Mouse (Mus musculus) limb, embryonic 15.5 days (tissue): ENCODE measurements around the gene Tpx2. TPM values are rescaled to one million over a fixed set of nuclear protein-coding genes. Genes with fewer than 3 reads are reported as not detected.

Source experiments
- ATAC-seq: fragments of 200-750 bp; cut with Nextera tagmentation; 2 replicates; pipeline ENCODE4 v1.8.0; 2017; ENCODE audit warnings: low read depth, moderate TSS enrichment; ENCODE audit not compliant: insufficient number of reproducible peaks, low FRiP score, low TSS enrichment
- H3K27ac ChIP-seq: fragments of 300-500 bp; sonication (generic); 2 replicates; pipeline ENCODE4 v1.5.1; 2015; ENCODE audit warnings: moderate library complexity, mild to moderate bottlenecking, inconsistent platforms
- H3K27me3 ChIP-seq: fragments of 300-500 bp; sonication (generic); 2 replicates; pipeline ENCODE4 v1.6.1; 2015; ENCODE audit warnings: inconsistent platforms
- H3K36me3 ChIP-seq: fragments of 300-500 bp; sonication (generic); 2 replicates; pipeline ENCODE4 v1.6.1; 2015; ENCODE audit warnings: inconsistent platforms
- H3K4me1 ChIP-seq: fragments of 300-500 bp; sonication (generic); 2 replicates; pipeline ENCODE4 v1.6.1; 2015; ENCODE audit warnings: inconsistent platforms
- H3K4me2 ChIP-seq: fragments of 300-500 bp; sonication (generic); 2 replicates; pipeline ENCODE4 v1.6.1; 2015; ENCODE audit warnings: mild to moderate bottlenecking, inconsistent platforms
- H3K4me3 ChIP-seq: fragments of 300-500 bp; sonication (generic); 2 replicates; pipeline ENCODE4 v1.5.1; 2015; ENCODE audit warnings: mild to moderate bottlenecking, inconsistent platforms
- H3K9ac ChIP-seq: fragments of 300-500 bp; sonication (generic); 2 replicates; pipeline ENCODE4 v1.6.1; 2015; ENCODE audit warnings: inconsistent platforms
- H3K9me3 ChIP-seq: fragments of 300-500 bp; sonication (generic); 2 replicates; pipeline ENCODE4 v1.6.1; 2016; ENCODE audit warnings: inconsistent platforms
- WGBS: fragments of 180-500 bp; shearing (Covaris S2); methylation state at CpG from one replicate; pipeline ENCODE4 v1.1.7; 2015; 5-methylcytosine and 5-hydroxymethylcytosine counted together
- polyA plus RNA-seq: library from polyadenylated mRNA; unstranded; fragments of >200 nt; fragmentation: Nextera tagmentation; extraction: Ambion mirVana; gene quantifications from 2 replicates; pipeline ENCODE4 v1.2.1, GENCODE M21; 2015

Tpx2 gene
- polyA plus RNA-seq, 1 experiment from 2014 or later: 69.1 TPM

DNA sequence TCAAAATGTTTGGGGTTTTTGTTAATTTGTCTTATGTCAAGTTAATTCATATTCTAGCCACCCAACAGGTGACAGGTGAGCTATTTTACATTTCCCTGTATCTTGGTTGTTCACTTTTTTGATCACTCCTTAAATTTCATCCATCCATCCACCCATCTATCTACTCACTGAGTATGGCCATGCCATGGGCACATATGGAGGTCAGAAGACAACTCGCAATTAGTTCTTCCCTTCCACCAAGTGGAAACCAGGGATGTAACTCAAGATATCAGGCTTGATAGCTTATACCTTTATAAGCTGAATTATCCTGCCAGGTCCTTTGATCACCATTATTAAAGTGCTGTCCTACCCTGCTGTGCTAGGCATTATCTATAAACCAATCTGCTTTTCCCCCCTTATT, 24.0 kb upstream of the Tpx2 start:
- no peak overlapping the region for H3K27ac ChIP-seq
- H3K4me1 ChIP-seq: peaks cover 75% of the 10 kb centered on the region
- H3K4me2 ChIP-seq: no peak overlapping the region
- peaks cover 8% of the 10 kb centered on the region for H3K36me3 ChIP-seq
- no peak overlapping the region for H3K9ac ChIP-seq
- ATAC-seq: no peak
- WGBS: 94% methylated on average over 1 of the region's 1 CpGs
- no peak overlapping the region for H3K4me3 ChIP-seq
- no peaks in the 10 kb centered on the region for H3K27me3 ChIP-seq
- no peaks in the 10 kb centered on the region for H3K9me3 ChIP-seq

DNA sequence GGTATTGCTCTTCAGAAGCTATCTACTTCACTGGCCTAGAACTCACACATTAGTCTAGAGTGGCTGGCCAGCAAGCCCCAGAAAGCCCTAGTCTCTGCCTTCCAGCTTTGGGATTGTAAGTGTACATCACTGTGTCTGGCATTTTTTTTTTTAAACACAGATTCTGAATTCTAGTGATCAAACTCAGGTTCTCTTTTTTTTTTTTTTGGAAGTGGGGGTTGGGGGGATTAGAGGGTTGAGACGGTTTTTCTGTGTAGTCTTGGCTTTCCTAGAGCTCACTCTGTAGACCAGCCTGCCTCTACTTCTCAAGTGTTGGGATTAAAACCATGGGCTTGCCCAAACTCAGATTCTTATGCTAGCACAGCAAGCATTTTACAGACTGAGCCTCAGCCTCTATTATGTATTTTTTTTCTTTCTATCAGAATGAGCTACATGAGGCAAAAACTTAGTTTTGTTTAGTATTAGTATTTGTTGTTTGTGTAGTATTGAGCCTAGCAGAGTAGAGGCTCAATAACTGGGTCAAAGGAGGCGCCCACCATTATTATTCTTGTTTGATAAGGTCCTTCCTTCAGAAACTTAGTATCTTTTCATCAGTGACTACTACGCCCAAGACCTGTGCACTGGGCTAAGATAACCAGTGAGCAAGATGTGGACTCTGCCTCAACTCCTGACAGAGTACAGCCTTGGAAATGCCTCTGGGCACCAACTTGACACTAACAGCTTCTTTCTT, 23.2 kb upstream of the Tpx2 start:
- ATAC-seq: no peak
- H3K36me3 ChIP-seq: peaks cover 4% of the 10 kb centered on the region; the same call in 1 of the 2 replicates
- no peak overlapping the region for H3K27ac ChIP-seq
- H3K9ac ChIP-seq: no peak overlapping the region
- 83% methylated on average over 3 of the region's 3 CpGs for WGBS
- H3K9me3 ChIP-seq: no peaks in the 10 kb centered on the region
- no peak overlapping the region for H3K4me3 ChIP-seq
- H3K4me2 ChIP-seq: no peak overlapping the region
- no peaks in the 10 kb centered on the region for H3K27me3 ChIP-seq
- H3K4me1 ChIP-seq: peaks cover 78% of the 10 kb centered on the region

DNA sequence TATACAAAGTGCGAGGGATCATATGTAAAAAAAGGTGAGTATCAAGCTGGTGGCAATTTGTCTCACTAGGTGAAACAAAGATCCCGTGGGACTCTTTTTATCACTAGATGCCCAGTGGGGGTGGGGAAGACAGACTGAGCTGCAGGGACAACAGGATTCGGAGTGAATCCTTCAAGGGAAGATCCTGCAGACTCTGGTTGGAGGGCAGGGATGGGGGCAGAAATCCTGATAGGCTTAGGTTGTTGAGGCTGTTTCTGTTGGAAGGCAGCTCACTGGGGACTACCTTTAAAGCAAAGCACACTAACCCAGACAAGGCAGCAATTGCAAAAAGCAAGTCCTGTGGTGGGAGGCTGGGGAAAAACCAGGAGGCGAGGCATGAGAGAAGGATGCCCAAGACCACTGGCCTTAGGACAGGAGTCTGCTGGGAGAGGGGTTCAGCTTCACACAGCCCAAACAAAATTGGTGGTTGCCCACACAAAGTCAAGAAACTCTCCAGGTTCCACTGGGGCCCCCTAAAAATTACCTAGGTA, 22.5 kb upstream of the Tpx2 start:
- Histone ChIP-seq H3K9me3 (no peaks in the 10 kb centered on the region), H3K27me3 (no peaks in the 10 kb centered on the region), H3K4me2 (no peak overlapping the region), H3K4me1 (peaks cover 74% of the 10 kb centered on the region), H3K9ac (no peak overlapping the region), H3K4me3 (no peak overlapping the region), H3K36me3 (peaks cover 4% of the 10 kb centered on the region; the same call in 1 of the 2 replicates), H3K27ac (no peak overlapping the region)
- ATAC-seq: no peak
- 83% methylated on average over 4 of the region's 4 CpGs for WGBS

DNA sequence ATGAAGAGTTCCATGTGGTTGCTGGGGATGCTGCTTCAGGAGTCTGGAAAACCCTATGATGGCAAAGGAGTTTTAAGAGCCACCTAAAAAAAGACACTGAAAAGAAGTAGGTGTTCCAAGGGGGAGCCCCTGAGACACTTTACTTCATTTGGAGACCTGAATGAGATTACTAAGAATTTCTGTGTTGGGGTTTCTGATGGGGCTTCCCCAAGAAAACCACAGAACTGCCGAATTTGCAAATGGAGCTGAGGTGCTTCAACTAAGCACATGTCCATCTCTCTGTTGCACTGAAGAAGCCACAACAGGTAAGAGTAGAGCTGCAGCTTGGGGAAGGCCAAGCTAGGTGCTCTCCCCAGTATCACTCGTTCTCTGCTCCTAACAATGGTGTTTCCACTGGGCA, 22.1 kb upstream of the Tpx2 start:
- Histone ChIP-seq H3K9ac (no peak overlapping the region), H3K36me3 (peaks cover 4% of the 10 kb centered on the region; the same call in 1 of the 2 replicates), H3K4me1 (peaks cover 69% of the 10 kb centered on the region), H3K9me3 (no peaks in the 10 kb centered on the region), H3K4me2 (no peak overlapping the region), H3K27ac (no peak overlapping the region), H3K27me3 (no peaks in the 10 kb centered on the region), H3K4me3 (no peak overlapping the region)
- ATAC-seq: no peak
- WGBS: 88% methylated on average over 2 of the region's 2 CpGs

DNA sequence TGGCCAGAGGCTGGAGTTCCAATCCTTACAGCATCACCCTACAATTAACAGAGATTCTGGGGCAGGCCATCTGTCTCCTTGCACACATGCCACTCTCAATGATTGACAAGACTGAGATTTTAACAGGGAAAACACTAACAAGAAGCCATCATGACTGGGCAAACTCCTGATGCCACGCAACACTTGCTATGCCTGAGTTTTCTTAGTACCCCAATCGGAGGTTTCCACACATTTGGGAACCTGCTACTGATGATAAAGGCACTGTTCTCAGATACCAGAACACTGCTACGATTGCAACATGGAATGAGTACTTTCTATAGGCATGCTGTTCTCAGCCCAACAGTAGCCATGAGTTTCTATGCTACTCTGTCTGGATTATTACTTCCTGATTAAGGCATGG, 21.3 kb upstream of the Tpx2 start:
- 69% methylated on average over 3 of the region's 3 CpGs for WGBS
- Histone ChIP-seq H3K27me3 (no peaks in the 10 kb centered on the region), H3K4me2 (0 out of 2 replicates have a peak overlapping the region, but pooled peaks have one; percentile 70), H3K4me3 (no peak overlapping the region), H3K9me3 (no peaks in the 10 kb centered on the region), H3K27ac (no peak overlapping the region), H3K4me1 (peaks cover 61% of the 10 kb centered on the region), H3K36me3 (peaks cover 4% of the 10 kb centered on the region; the same call in 1 of the 2 replicates), H3K9ac (no peak overlapping the region)
- no peak for ATAC-seq

GRCm38 (mm10) chr2:152827321-152828010, 20.3 kb upstream of the Tpx2 start:
- H3K4me3 ChIP-seq: peak overlapping the region; percentile 76
- no peaks in the 10 kb centered on the region for H3K27me3 ChIP-seq
- WGBS: 65% methylated on average over 8 of the region's 8 CpGs
- no peak for ATAC-seq
- no peak overlapping the region for H3K9ac ChIP-seq
- peaks cover 53% of the 10 kb centered on the region for H3K4me1 ChIP-seq
- H3K9me3 ChIP-seq: no peaks in the 10 kb centered on the region
- H3K27ac ChIP-seq: peak overlapping the region; percentile 55; the same call in 1 of the 2 replicates
- peak overlapping the region; percentile 70 for H3K4me2 ChIP-seq
- H3K36me3 ChIP-seq: peaks cover 4% of the 10 kb centered on the region; the same call in 1 of the 2 replicates

DNA sequence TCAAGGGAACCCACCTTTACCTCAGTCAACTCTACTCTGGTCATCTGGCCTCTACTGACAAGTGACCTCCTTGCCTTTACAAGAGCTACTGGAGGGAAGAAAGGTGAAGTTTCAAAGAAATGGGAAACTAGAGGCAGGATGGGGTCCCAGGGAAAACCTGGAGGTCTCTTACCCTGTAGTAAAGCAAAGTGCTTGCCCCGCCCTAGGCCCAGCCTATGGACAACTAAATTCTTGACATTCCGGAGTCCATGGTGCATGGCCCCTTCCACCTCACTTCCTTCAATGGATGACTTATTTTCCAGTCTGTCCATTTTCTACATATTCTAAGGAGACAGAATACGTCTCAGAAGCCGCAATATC, 19.8 kb upstream of the Tpx2 start:
- Histone ChIP-seq H3K4me1 (peaks cover 50% of the 10 kb centered on the region), H3K27ac (peak overlapping the region; percentile 55), H3K27me3 (no peaks in the 10 kb centered on the region), H3K36me3 (peaks cover 4% of the 10 kb centered on the region; the same call in 1 of the 2 replicates), H3K9me3 (no peaks in the 10 kb centered on the region), H3K4me3 (peak overlapping the region; percentile 76), H3K4me2 (peak overlapping the region; percentile 70), H3K9ac (0 out of 2 replicates have a peak overlapping the region, but pooled peaks have one; percentile 21)
- ATAC-seq: no peak
- WGBS: 66% methylated on average over 4 of the region's 4 CpGs

DNA sequence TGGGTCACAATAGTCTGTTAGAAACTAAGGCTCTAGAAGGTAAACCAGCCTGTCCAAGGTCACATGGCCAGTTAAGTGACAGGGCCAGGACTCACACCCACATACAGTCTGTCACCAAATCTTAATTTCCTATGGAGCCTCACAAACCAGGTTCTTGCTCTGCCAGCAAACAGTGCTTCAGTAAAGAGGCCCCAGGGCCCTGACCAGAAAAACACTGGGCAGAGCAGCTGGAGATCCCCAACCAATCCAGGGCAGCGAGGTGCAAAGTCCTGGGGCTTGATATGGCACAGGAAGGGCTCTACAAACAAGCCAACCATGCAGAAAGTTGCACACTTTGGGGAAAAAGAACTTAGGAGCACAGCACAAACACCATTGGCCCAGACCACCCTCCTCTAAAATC, 19.2 kb upstream of the Tpx2 start:
- no peak for ATAC-seq
- Histone ChIP-seq H3K36me3 (peaks cover 4% of the 10 kb centered on the region; the same call in 1 of the 2 replicates), H3K4me1 (peaks cover 50% of the 10 kb centered on the region), H3K9me3 (no peaks in the 10 kb centered on the region), H3K4me3 (peak overlapping the region; percentile 76), H3K27ac (peak overlapping the region; percentile 55), H3K9ac (peak overlapping the region; percentile 21; the same call in 1 of the 2 replicates), H3K4me2 (peak overlapping the region; percentile 70), H3K27me3 (no peaks in the 10 kb centered on the region)
- WGBS: 36% methylated on average over 1 of the region's 1 CpGs

DNA sequence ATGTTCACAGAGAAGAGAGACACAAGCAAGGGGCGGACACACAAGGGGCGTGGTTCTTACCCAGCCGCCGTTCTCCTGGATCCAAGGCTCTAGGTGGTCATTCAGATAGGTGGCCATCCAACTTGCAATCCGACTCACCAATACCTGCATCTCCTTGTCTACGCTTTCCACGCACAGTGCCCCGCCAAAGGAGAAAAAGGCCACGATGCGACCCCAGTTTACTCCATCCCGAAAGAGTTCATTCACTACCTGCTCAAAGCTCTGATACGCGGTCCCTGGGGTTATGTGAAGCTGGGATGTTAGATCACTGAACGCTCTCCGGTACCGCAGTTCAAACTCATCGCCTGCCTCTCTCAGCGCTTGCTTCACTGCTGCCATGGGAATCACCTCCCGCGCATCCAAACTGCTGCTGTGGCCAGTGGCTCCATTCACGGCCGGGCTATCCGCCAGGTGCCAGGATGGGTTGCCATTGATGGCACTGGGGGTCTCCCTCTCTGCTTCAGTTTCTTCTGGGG, 18.3 kb upstream of the Tpx2 start:
- Histone ChIP-seq H3K27ac (peak overlapping the region; percentile 98), H3K4me3 (peak overlapping the region; percentile 76), H3K4me2 (peak overlapping the region; percentile 70), H3K36me3 (no peaks in the 10 kb centered on the region), H3K27me3 (no peaks in the 10 kb centered on the region), H3K9me3 (no peaks in the 10 kb centered on the region), H3K9ac (peak overlapping the region; percentile 24; the same call in 1 of the 2 replicates), H3K4me1 (peaks cover 45% of the 10 kb centered on the region)
- WGBS: 71% methylated on average over 23 of the region's 23 CpGs
- ATAC-seq: no peak

GRCm38 (mm10) chr2:152830021-152830921, 17.5 kb upstream of the Tpx2 start:
- Histone ChIP-seq H3K4me2 (peak overlapping the region; percentile 70), H3K36me3 (no peaks in the 10 kb centered on the region), H3K9ac (peak overlapping the region; percentile 82), H3K9me3 (no peaks in the 10 kb centered on the region), H3K27ac (peak overlapping the region; percentile 98), H3K4me1 (peaks cover 42% of the 10 kb centered on the region), H3K27me3 (no peaks in the 10 kb centered on the region), H3K4me3 (peak overlapping the region; percentile 76)
- WGBS: 2% methylated on average over 31 of the region's 31 CpGs
- peak; percentile 76 for ATAC-seq
